Mouse (Mus musculus) NIH3T3 (cell line): ENCODE results near the gene Degs1.
A peak's percentile ranks its signal among the peaks of the same experiment; 100 is the strongest.

ENCODE experiments used
- DNase-seq: peaks from one replicate; pipeline ENCODE4 v3.0.0-alpha.2; 2012; ENCODE audit warnings: low read depth

The Degs1 gene

DNA sequence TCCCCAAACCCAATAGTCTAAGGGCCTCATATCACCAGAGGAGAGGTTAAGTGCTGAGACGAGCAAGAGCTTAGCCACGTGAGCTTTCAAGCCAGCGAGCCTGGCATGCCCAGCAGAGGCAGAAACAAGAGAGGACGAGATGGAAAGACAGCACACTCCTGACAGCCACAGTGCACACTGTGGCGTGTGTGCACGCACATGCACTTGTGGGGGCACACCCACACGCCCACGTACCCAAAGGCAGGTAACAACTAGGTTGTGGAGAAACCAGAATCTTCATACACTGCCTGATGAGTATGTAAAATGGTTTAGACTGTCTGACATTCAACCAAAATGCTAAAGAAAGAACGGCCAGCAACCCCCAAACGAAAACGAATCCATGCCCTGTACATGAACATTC lies 2.0 kb downstream of the Degs1 start:
- DNase-seq: no peak

GRCm38 (mm10) chr1:182280046-182280445 lies 2.6 kb downstream of the Degs1 start:
- no peak for DNase-seq

- no peak for DNase-seq
These were observed 3.2 kb downstream of the Degs1 start for GRCm38 (mm10) chr1:182279436-182279835.

DNA sequence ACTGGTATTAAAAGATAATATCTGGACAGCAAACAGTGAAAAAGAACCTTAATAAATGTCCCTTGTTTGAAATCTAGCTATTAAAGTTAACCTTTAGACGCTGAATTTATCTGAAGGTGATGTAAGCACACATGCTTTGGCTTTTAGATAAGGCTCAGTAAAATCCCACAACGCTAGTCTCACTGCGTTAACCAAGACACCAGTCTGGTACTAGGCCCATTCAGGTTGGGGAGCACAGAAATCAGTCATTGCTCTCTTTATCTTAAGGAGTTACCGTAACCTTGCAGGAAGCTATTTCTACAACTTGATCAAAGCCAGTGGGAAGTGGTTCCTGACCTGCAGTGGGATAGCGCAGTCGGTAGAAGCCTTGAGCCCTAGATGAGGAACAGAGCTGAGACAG lies 7.5 kb downstream of the Degs1 start:
- DNase-seq: no peak

DNA sequence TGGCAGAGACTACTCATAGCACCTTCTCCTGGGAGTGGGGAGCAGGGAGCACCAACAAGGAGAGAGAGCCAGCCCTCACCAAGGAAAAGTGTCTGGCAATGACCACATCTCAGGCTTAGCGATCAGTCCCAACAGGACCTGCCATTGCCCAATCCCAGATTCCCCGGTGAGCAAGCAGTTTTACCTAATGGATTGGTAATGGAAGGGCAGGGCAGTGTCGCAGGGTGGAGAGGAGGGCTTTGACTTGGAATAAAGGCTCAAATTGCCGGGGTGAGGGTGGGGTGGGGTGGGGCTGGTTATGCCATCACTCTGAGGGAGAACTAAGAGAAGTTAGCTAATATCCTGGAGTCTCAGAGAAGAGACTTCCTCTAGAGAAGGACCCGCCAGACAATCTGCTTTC lies 11.0 kb downstream of the Degs1 start:
- peak; percentile 34 for DNase-seq

DNA sequence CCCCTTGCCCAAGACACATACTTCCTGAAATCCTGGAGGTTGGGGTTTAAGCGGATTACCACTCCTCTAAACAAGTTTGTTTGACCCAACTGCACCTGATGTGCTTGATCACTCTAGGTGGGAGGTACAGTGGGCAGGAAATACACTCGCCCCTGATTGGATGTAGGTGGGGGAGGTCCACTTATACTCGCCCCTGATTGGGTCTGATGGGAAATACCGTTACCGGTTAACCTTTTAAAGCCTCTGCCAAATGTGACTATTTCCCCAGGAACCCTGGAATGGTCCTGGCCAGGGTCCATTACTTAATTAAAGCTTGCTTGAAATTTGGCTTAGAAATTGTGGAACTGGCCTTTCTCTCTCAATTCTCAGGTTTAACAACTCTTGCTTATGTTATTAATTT lies 11.5 kb downstream of the Degs1 start:
- DNase-seq: no peak

GRCm38 (mm10) chr1:182268317-182268716 lies 14.3 kb downstream of the Degs1 start:
- no peak for DNase-seq

DNA sequence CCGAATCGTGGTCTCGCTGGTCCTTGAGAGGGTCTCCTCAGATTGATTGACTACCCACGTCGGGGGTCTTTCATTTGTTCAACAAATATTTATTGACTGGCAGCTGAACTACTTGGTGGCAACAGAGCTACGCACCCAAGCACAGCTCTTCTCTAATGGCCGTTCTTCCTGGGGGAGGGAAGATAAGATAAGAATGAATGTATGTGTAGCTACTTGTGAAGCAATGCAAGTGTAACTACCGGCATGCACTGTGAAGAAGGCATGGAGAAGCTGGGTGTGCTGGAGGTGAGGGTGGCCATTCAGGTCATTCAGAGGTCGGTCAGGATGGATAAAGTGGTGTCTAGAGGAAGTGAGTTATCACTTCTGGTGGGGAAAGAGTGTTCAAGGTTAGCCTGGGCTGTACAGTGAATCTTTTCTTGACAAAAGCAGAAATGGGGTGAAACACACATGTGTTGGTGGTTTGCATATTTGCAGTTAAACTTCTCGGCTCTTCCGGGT lies 16.5 kb downstream of the Degs1 start:
- DNase-seq: no peak

DNA sequence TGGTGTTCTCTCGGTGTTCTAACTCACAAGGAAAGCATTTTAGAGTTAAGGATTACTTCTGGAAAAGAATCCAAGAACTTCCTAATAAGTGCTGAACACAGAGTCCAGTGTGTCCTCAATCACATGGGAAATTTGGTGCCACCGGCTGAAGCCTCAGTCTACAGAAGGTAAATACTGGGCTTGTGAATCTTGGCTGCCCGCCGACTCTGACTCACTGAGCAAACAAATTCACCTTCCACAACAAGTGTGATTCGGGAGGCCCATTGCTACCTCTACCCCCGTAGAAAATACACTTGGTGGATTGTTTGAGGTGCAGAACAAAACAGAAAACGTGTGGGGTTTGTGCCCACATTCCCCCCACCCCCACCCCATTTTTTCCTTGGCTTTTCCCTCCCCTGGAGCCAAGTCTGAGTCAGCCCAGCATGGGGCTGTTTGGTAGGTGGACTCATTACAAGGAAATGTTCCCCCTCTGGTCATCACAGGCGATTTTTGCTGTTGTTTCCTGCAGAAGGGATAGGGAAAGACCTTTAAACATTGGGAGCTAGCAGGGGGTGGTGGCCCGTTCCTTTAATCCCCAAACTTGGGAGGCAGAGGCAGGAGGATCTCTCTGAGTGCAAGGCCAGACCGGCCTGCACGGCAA lies 26.4 kb downstream of the Degs1 start:
- peak; percentile 84 for DNase-seq

DNA sequence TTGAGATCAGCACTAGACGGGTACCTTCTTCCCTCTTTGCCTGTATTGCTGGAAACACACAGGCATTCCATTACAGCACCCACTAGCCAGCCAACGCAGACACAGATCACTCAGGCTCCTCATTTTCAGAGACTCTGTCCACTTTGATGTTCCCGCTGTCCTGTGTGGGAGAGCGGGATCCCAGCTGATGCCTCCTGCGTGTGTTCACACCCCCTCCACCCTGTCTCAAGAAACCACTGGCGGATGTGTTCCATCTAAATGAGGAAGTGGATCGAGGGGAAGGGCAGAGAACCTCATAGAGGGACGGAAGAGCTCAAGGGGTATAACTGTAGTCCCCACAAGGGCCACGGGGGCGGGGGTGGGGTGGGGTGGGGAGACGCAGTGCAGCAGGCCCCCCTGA lies 27.6 kb downstream of the Degs1 start:
- no peak for DNase-seq

GRCm38 (mm10) chr1:182254618-182255017 lies 28.0 kb downstream of the Degs1 start:
- DNase-seq: no peak

DNA sequence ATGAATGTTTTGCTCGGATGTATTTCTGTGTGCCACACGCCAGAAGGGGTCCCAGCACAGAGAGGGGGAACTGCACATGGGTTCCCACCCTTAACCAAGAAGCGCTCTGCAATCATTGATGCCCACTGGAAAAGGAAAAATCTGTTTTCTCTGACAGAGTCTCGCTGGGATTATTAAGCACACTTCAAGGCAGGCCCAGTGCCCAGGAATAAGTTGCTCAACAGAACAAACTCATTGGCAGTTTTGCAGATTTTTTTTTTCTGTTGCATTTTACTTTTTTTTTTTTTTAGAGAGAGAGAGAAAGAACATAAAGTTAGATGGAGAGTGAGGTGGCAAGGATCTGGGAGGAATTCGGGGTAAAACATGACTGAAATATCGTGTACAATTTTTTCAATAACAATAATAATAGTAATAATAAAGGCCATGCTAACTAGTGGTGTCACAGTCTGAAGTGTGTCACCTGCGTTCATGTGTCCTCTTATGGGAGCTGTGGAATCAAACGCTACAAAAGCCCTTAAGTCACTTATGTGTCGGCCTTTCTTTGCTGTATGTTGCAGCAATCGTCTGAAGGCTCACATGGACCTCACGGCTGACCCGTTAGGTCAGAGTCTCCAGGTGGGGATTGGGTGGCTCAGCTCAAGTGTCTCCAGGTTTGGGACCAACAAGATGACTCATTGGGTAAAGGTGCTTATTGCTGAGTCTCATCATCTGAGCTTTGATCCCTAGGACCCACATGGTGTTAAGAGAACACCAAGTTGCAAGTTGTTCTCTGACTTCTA lies 28.7 kb downstream of the Degs1 start:
- peak; percentile 78 for DNase-seq

GRCm38 (mm10) chr1:182252534-182253171 lies 30.0 kb downstream of the Degs1 start:
- DNase-seq: no peak

DNA sequence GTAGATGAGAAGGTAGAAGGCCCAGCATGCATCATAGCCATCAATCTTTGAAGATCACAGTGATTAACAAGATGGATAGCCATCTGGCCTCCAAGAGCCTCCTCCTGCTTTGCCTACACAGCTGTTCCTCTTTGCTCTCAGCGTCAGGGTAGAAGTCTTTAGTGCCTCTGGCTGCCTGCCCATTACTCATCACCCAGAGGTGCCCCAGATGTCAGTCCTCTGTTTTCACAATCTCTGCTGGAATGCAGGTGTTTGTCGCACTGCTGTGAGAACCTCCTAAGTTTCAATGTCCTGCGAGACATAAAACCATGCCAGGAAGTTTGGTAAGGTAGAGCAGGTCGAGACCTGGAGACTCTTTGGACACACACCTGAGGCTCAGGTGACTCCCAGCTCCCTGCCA lies 31.9 kb downstream of the Degs1 start:
- DNase-seq: peak; percentile 43

DNA sequence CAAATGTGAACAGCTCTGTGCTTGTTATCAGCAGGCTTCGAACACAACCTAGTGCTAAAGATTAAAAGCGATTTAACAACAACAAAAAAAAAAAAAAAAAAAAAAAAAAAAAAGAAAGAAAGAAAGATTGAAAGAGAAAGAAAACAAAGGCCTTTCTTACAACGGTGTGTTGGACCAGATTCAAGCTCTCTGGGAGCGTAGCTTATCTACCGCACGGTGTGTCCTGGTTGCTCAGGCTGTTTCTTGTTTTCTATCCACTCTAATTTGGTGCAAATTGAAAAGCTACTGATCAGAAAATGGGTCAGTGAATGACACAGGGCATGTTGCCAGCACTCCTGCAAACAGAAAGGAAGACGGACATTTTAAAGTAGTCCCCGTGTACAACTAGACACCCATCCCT lies 33.3 kb downstream of the Degs1 start:
- DNase-seq: no peak

GRCm38 (mm10) chr1:182245003-182245402 lies 37.6 kb downstream of the Degs1 start:
- DNase-seq: no peak

GRCm38 (mm10) chr1:182238056-182238703 lies 44.4 kb downstream of the Degs1 start:
- DNase-seq: peak; percentile 74

DNA sequence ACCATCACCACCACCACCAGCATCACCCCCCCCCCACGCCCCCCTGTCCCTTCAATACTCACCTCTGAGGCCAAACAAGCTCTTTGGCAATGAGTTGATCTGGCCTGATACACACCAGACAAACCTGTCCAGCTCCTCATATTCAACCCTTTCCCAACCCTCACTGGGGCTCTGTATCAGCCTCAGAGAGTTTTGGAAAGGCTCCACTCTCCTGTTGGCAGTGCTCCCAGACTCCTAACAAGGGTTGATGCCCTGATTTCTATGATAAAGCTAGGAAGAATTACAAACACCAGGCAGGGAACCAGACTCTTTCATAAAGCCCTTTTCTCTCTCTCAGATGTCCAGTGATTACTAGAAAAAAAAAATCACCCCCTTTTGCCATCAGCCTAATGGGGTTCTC lies 45.2 kb downstream of the Degs1 start:
- peak; percentile 94 for DNase-seq

GRCm38 (mm10) chr1:182235174-182235573 lies 47.4 kb downstream of the Degs1 start:
- no peak for DNase-seq

DNA sequence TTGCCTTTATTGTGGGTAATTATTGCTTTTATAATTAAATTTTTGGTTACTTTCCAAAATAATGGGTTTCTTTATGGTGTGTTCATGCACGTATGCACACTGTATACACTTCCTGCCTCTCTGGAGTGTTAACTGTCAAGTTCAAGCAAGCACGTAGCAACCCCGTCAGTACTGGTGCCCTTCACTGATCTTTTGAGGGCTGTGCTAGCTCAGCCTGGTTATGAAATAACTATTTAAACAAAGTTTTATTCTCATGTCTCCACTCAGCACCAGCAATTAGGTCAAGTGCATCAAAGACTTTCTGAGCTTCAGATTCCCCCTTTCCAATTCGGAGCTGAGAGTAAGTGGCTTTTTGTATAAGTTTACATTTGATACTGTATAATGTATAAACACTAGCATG lies 53.2 kb downstream of the Degs1 start:
- no peak for DNase-seq

- peak; percentile 24 for DNase-seq
These were observed 55.3 kb downstream of the Degs1 start for GRCm38 (mm10) chr1:182227141-182227963.

- DNase-seq: no peak
These were observed 56.3 kb downstream of the Degs1 start for GRCm38 (mm10) chr1:182226261-182226660.
